Mouse (Mus musculus): ENCODE results near the gene Fam180a. TPM values are rescaled to one million over a fixed set of nuclear protein-coding genes. Genes with fewer than 3 reads are reported as not detected.
A peak's percentile ranks its signal among the peaks of the same experiment; 100 is the strongest.

Fam180a gene
- polyA plus RNA-seq, 1 experiment from 2014 or later, result 0.29 TPM

- peaks cover 6% of the 10 kb centered on the region; the same call in 1 of the 2 replicates for H3K4me1 ChIP-seq
- H3K9me3 ChIP-seq, result no peaks in the 10 kb centered on the region
- H3K9ac ChIP-seq, result no peak overlapping the region
- no peaks in the 10 kb centered on the region for H3K36me3 ChIP-seq
- H3K27ac ChIP-seq (replicated peaks), result no peak overlapping the region
- 78% methylated on average over 8 of the region's 8 CpGs for whole genome bisulfite sequencing
- H3K4me2 ChIP-seq, result no peak overlapping the region
- no peak overlapping the region for H3K4me3 ChIP-seq
- ATAC-seq (ENCODE audit: extremely low read depth, insufficient number of reproducible peaks, low FRiP score, low TSS enrichment), result no peak
- H3K27me3 ChIP-seq (replicated peaks), result no peaks in the 10 kb centered on the region; the same call in 1 of the 2 replicates
These were observed 12.4 kb downstream of the Fam180a start for GRCm38 (mm10) chr6:35313520-35313919.

- WGBS, result 39% methylated on average over 7 of the region's 7 CpGs
- no peak for ATAC-seq (ENCODE audit: extremely low read depth, insufficient number of reproducible peaks, low FRiP score, low TSS enrichment)
These were observed 16.5 kb downstream of the Fam180a start for GRCm38 (mm10) chr6:35309406-35309805.

GRCm38 (mm10) chr6:35308037-35308436 lies 17.9 kb downstream of the Fam180a start, which contains the start of gene Slc13a4:
TSS of gene Slc13a4 (minus strand) at chr6:35308131.
- 31% methylated on average over 7 of the region's 7 CpGs for WGBS
- Histone ChIP-seq H3K4me1 (peaks cover 22% of the 10 kb centered on the region), H3K36me3 (no peaks in the 10 kb centered on the region), H3K9ac (no peak within 1 kb of the TSS), H3K9me3 (no peaks in the 10 kb centered on the region), H3K27me3 (replicated peaks) (no peaks in the 10 kb centered on the region), H3K4me3 (no peak within 1 kb of the TSS), H3K27ac (replicated peaks) (no peak within 1 kb of the TSS; the same call in 1 of the 2 replicates), H3K4me2 (0 out of 2 replicates have a peak within 1 kb of the TSS, but pooled peaks have one; percentile 16)
- ATAC-seq (ENCODE audit: extremely low read depth, insufficient number of reproducible peaks, low FRiP score, low TSS enrichment), result no peak

More at GRCm38 (mm10) chr6:35309406-35309805, 16.5 kb downstream of the Fam180a start:
- H3K9ac ChIP-seq, result no peak overlapping the region
- no peak overlapping the region for H3K4me3 ChIP-seq
- H3K4me2 ChIP-seq, result no peak overlapping the region
- no peaks in the 10 kb centered on the region for H3K27me3 ChIP-seq (replicated peaks)
- H3K27ac ChIP-seq (replicated peaks), result no peak overlapping the region
- H3K36me3 ChIP-seq, result no peaks in the 10 kb centered on the region
- peaks cover 22% of the 10 kb centered on the region for H3K4me1 ChIP-seq
- no peaks in the 10 kb centered on the region for H3K9me3 ChIP-seq

- no peak overlapping the region for H3K9ac ChIP-seq
- no peaks in the 10 kb centered on the region for H3K27me3 ChIP-seq (replicated peaks)
- no peak overlapping the region for H3K4me3 ChIP-seq
- 0 out of 2 replicates have a peak overlapping the region, but pooled peaks have one; percentile 16 for H3K4me2 ChIP-seq
- H3K27ac ChIP-seq (replicated peaks), result no peak overlapping the region; the same call in 1 of the 2 replicates
- WGBS, result 53% methylated on average over 13 of the region's 13 CpGs
- H3K9me3 ChIP-seq, result no peaks in the 10 kb centered on the region
- ATAC-seq (ENCODE audit: extremely low read depth, insufficient number of reproducible peaks, low FRiP score, low TSS enrichment), result no peak
- H3K4me1 ChIP-seq, result peaks cover 22% of the 10 kb centered on the region
- no peaks in the 10 kb centered on the region for H3K36me3 ChIP-seq
These were observed 18.8 kb downstream of the Fam180a start for GRCm38 (mm10) chr6:35307136-35307535.

GRCm38 (mm10) chr6:35303355-35303900 lies 22.5 kb downstream of the Fam180a start:
- no peak overlapping the region for H3K9ac ChIP-seq
- H3K27ac ChIP-seq (replicated peaks), result no peak overlapping the region
- WGBS, result 66% methylated on average over 11 of the region's 11 CpGs
- no peak overlapping the region for H3K4me2 ChIP-seq
- no peaks in the 10 kb centered on the region for H3K27me3 ChIP-seq (replicated peaks)
- no peaks in the 10 kb centered on the region for H3K36me3 ChIP-seq
- H3K9me3 ChIP-seq, result no peaks in the 10 kb centered on the region
- no peak overlapping the region for H3K4me3 ChIP-seq
- H3K4me1 ChIP-seq, result peaks cover 25% of the 10 kb centered on the region
- no peak for ATAC-seq (ENCODE audit: extremely low read depth, insufficient number of reproducible peaks, low FRiP score, low TSS enrichment)

- Histone ChIP-seq H3K27ac (replicated peaks) (no peak overlapping the region), H3K4me2 (no peak overlapping the region), H3K9me3 (no peaks in the 10 kb centered on the region), H3K36me3 (no peaks in the 10 kb centered on the region), H3K9ac (no peak overlapping the region), H3K27me3 (replicated peaks) (no peaks in the 10 kb centered on the region), H3K4me3 (no peak overlapping the region), H3K4me1 (peaks cover 28% of the 10 kb centered on the region)
- WGBS, result 91% methylated on average over 7 of the region's 7 CpGs
- no peak for ATAC-seq (ENCODE audit: extremely low read depth, insufficient number of reproducible peaks, low FRiP score, low TSS enrichment)
These were observed 23.4 kb downstream of the Fam180a start for GRCm38 (mm10) chr6:35302581-35302980.

- 0 out of 2 replicates have a peak, but pooled peaks have one; percentile 7 for ATAC-seq (ENCODE audit: extremely low read depth, insufficient number of reproducible peaks, low FRiP score, low TSS enrichment)
- peaks cover 31% of the 10 kb centered on the region for H3K4me1 ChIP-seq
- peak overlapping the region; percentile 90 for H3K27ac ChIP-seq (replicated peaks)
- peak overlapping the region; percentile 11; the same call in 1 of the 2 replicates for H3K9ac ChIP-seq
- H3K27me3 ChIP-seq (replicated peaks), result no peaks in the 10 kb centered on the region
- no peaks in the 10 kb centered on the region for H3K9me3 ChIP-seq
- peak overlapping the region; percentile 29 for H3K4me2 ChIP-seq
- H3K36me3 ChIP-seq, result no peaks in the 10 kb centered on the region
- H3K4me3 ChIP-seq, result no peak overlapping the region
- 14% methylated on average over 6 of the region's 6 CpGs for WGBS
These were observed 27.6 kb downstream of the Fam180a start for GRCm38 (mm10) chr6:35298323-35298722.

- WGBS, result 83% methylated on average over 7 of the region's 7 CpGs
- Histone ChIP-seq H3K9ac (peak overlapping the region; percentile 11; the same call in 1 of the 2 replicates), H3K27ac (replicated peaks) (peak overlapping the region; percentile 90), H3K36me3 (no peaks in the 10 kb centered on the region), H3K27me3 (replicated peaks) (no peaks in the 10 kb centered on the region), H3K9me3 (no peaks in the 10 kb centered on the region), H3K4me1 (peaks cover 31% of the 10 kb centered on the region), H3K4me2 (peak overlapping the region; percentile 29), H3K4me3 (no peak overlapping the region)
- ATAC-seq (ENCODE audit: extremely low read depth, insufficient number of reproducible peaks, low FRiP score, low TSS enrichment), result no peak
These were observed 28.3 kb downstream of the Fam180a start for GRCm38 (mm10) chr6:35297516-35298227.

- no peak for ATAC-seq (ENCODE audit: extremely low read depth, insufficient number of reproducible peaks, low FRiP score, low TSS enrichment)
- 54% methylated on average over 2 of the region's 2 CpGs for WGBS
These were observed 28.9 kb downstream of the Fam180a start for GRCm38 (mm10) chr6:35297001-35297400.

GRCm38 (mm10) chr6:35294964-35295363 lies 31.0 kb downstream of the Fam180a start:
- Histone ChIP-seq H3K4me2 (no peak overlapping the region), H3K27ac (replicated peaks) (no peak overlapping the region), H3K9ac (no peak overlapping the region), H3K4me3 (no peak overlapping the region), H3K9me3 (no peaks in the 10 kb centered on the region), H3K27me3 (replicated peaks) (no peaks in the 10 kb centered on the region), H3K4me1 (peaks cover 39% of the 10 kb centered on the region), H3K36me3 (no peaks in the 10 kb centered on the region)
- WGBS, result 72% methylated on average over 2 of the region's 2 CpGs
- ATAC-seq (ENCODE audit: extremely low read depth, insufficient number of reproducible peaks, low FRiP score, low TSS enrichment), result no peak

More at GRCm38 (mm10) chr6:35297001-35297400, 28.9 kb downstream of the Fam180a start:
- H3K4me2 ChIP-seq, result no peak overlapping the region
- H3K27me3 ChIP-seq (replicated peaks), result no peaks in the 10 kb centered on the region
- H3K27ac ChIP-seq (replicated peaks), result peak overlapping the region; percentile 90
- peak overlapping the region; percentile 37; the same call in 1 of the 2 replicates for H3K9ac ChIP-seq
- peaks cover 37% of the 10 kb centered on the region for H3K4me1 ChIP-seq
- H3K9me3 ChIP-seq, result no peaks in the 10 kb centered on the region
- H3K36me3 ChIP-seq, result no peaks in the 10 kb centered on the region
- H3K4me3 ChIP-seq, result no peak overlapping the region

GRCm38 (mm10) chr6:35289676-35290075 lies 36.3 kb downstream of the Fam180a start:
- no peak for ATAC-seq (ENCODE audit: extremely low read depth, insufficient number of reproducible peaks, low FRiP score, low TSS enrichment)
- no peaks in the 10 kb centered on the region for H3K36me3 ChIP-seq
- no peak overlapping the region for H3K27ac ChIP-seq (replicated peaks)
- H3K4me2 ChIP-seq, result no peak overlapping the region
- no peaks in the 10 kb centered on the region for H3K27me3 ChIP-seq (replicated peaks)
- no peak overlapping the region for H3K4me3 ChIP-seq
- H3K9me3 ChIP-seq, result no peaks in the 10 kb centered on the region
- no peak overlapping the region for H3K9ac ChIP-seq
- WGBS, result 84% methylated on average over 8 of the region's 8 CpGs
- peaks cover 31% of the 10 kb centered on the region for H3K4me1 ChIP-seq
